Mouse (Mus musculus) heart, postnatal 0 days (tissue): ENCODE data around the gene Naa60. TPM values are rescaled to one million over a fixed set of nuclear protein-coding genes. Genes with fewer than 3 reads are reported as not detected.

Source experiments
- ATAC-seq: fragments of 200-750 bp; cut with Nextera tagmentation; 2 replicates; pipeline ENCODE4 v1.8.0; 2017; ENCODE audit warnings: low read depth, moderate number of reproducible peaks, moderate library complexity; ENCODE audit not compliant: insufficient read depth
- DNase-seq: peaks from one replicate; pipeline ENCODE4 v3.0.0-alpha.2; 2016; ENCODE audit warnings: low spot score
- H3K27ac ChIP-seq: fragments of 300-500 bp; sonication (generic); 2 replicates; pipeline ENCODE4 v1.5.1; 2014; ENCODE audit warnings: low read depth, mild to moderate bottlenecking
- H3K27me3 ChIP-seq: fragments of 300-500 bp; sonication (generic); 2 replicates; pipeline ENCODE4 v1.6.1; 2014; ENCODE audit warnings: low read length, mixed read lengths; ENCODE audit not compliant: control insufficient read depth, insufficient read depth
- H3K36me3 ChIP-seq: fragments of 300-500 bp; sonication (generic); replicated peaks from 2 replicates; pipeline ENCODE4 v1.6.1; 2014; ENCODE audit warnings: low read length, mixed read lengths; ENCODE audit not compliant: control insufficient read depth, insufficient read depth
- H3K4me1 ChIP-seq: fragments of 300-500 bp; sonication (generic); 2 replicates; pipeline ENCODE4 v1.6.1; 2014; ENCODE audit warnings: antibody characterized with exemption; ENCODE audit not compliant: control insufficient read depth, insufficient read depth
- H3K4me2 ChIP-seq: fragments of 300-500 bp; sonication (generic); 2 replicates; pipeline ENCODE4 v1.6.1; 2014; ENCODE audit warnings: low read depth, mild to moderate bottlenecking, low read length, moderate library complexity
- H3K4me3 ChIP-seq: fragments of 300-500 bp; sonication (generic); 2 replicates; pipeline ENCODE4 v1.5.1; 2014; ENCODE audit warnings: low read depth, low read length
- H3K9ac ChIP-seq: fragments of 300-500 bp; sonication (generic); replicated peaks from 2 replicates; pipeline ENCODE4 v1.6.1; 2014; ENCODE audit warnings: low read depth, low read length, mixed read lengths
- H3K9me3 ChIP-seq: fragments of 300-500 bp; sonication (generic); replicated peaks from 2 replicates; pipeline ENCODE4 v1.6.1; 2016; ENCODE audit warnings: low read length; ENCODE audit not compliant: control insufficient read depth
- CTCF ChIP-seq: IDR thresholded peaks from 2 replicates; pipeline ENCODE4 v1.5.1; 2016; ENCODE audit warnings: antibody characterized with exemption, control low read depth, low read depth
- EP300 ChIP-seq: IDR thresholded peaks from 2 replicates; pipeline ENCODE4 v1.6.1; 2016; ENCODE audit warnings: antibody characterized with exemption, low read depth
- WGBS: fragments of 180-500 bp; shearing (Covaris S2); extraction: QIAGEN DNeasy Blood & Tissue Kit; methylation state at CpG from one replicate; pipeline ENCODE4 v1.1.7; 2014; 5-methylcytosine and 5-hydroxymethylcytosine counted together
- microRNA-seq: library from miRNA; unstranded; fragments of <30 nt; microRNA quantifications from one replicate; pipeline ENCODE4, GENCODE M21; 2016
- polyA plus RNA-seq: library from polyadenylated mRNA; unstranded; fragments of >200 nt; fragmentation: Nextera tagmentation; extraction: Ambion mirVana; gene quantifications from 2 replicates; pipeline ENCODE4 v1.2.1, GENCODE M21; 2015
- total RNA-seq: library from RNA; depleted of rRNA; stranded (reverse); fragments of >200 nt; gene quantifications from 2 replicates; pipeline ENCODE4 v1.2.3, GENCODE M21; 2014; ENCODE audit warnings: low replicate concordance; rRNA removed

Naa60 gene
- total and polyA plus RNA-seq, 2 experiments from 2014 or later: 23.6 to 32.2 TPM

DNA sequence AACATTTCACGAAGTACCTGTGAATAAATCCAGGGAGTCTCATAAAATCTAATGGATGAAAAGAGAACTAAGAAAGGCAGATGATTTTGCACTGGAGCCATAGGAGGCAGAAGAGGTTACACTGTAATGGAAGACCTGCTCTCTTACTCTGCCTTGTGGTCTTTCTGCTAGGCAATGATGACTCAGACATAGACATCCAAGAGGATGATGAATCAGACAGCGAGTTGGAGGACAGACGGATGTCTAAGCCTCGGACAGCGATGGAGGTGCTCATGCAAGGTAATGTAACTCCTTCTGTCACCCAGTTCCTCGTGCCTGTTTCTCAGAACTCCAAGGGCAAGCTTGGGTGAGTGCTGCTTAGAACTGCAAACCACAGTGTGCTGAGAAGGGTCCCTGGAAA, 61.4 kb downstream of the Naa60 start:
- Histone ChIP-seq H3K4me2 (no peak overlapping the region), H3K27me3 (no peaks in the 10 kb centered on the region), H3K9me3 (no peaks in the 10 kb centered on the region), H3K27ac (no peak overlapping the region), H3K4me3 (no peak overlapping the region), H3K36me3 (peaks cover 65% of the 10 kb centered on the region), H3K9ac (no peak overlapping the region), H3K4me1 (no peaks in the 10 kb centered on the region)
- DNase-seq (no peak), ATAC-seq (no peak)
- 87% methylated on average over 6 of the region's 6 CpGs for WGBS
- TF ChIP-seq EP300 (no peak), CTCF (no peak)

DNA sequence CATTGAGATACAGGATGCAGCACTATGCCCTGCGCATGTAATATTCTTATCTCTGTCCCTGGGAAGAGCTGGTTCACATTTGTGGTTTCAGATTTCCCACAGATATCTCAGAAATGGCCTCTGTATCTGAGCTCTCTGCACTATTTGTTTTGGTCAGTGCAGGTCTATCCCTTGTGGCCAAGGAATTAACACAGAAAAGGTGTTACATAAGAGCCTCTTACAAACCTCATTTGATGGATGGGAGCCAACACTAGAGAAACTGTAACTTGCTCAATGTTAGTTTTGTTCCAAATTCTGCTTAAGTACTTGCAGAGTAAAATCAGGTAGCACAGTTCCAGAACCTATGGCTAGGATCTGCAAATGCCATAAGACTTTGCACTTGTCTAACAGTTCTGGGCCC, 61.9 kb downstream of the Naa60 start:
- TF ChIP-seq EP300 (no peak), CTCF (no peak)
- DNase-seq: no peak
- Histone ChIP-seq H3K4me3 (no peak overlapping the region), H3K27ac (no peak overlapping the region), H3K4me1 (no peaks in the 10 kb centered on the region), H3K27me3 (no peaks in the 10 kb centered on the region), H3K4me2 (no peak overlapping the region), H3K9me3 (no peaks in the 10 kb centered on the region), H3K36me3 (peaks cover 68% of the 10 kb centered on the region), H3K9ac (no peak overlapping the region)
- no peak for ATAC-seq
- 88% methylated on average over 1 of the region's 1 CpGs for WGBS

DNA sequence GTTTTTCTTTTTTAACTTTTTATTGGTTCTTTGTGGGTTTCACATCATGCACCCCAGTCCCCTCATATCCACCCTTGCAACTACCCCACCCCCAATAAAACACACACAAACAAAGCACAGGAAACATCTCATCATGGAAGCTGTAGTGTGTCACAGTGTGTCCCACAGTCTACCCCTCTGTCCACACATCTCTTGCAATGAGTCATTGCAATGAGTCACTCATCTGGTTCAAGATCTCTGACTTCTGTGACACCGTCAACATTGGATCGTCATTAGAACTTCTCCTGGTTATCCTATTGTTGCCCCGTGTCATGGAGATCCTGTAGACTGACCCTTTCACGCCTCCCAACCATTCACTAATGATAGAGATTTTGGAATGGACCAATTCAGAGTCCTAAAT, 62.5 kb downstream of the Naa60 start:
- Histone ChIP-seq H3K4me2 (no peak overlapping the region), H3K9me3 (no peaks in the 10 kb centered on the region), H3K4me3 (no peak overlapping the region), H3K36me3 (peaks cover 62% of the 10 kb centered on the region), H3K27me3 (no peaks in the 10 kb centered on the region), H3K27ac (no peak overlapping the region), H3K9ac (no peak overlapping the region), H3K4me1 (no peaks in the 10 kb centered on the region)
- no peak for TF ChIP-seq CTCF
- no peak for TF ChIP-seq EP300
- DNase-seq (no peak), ATAC-seq (no peak)
- WGBS: 77% methylated on average over 4 of the region's 4 CpGs

DNA sequence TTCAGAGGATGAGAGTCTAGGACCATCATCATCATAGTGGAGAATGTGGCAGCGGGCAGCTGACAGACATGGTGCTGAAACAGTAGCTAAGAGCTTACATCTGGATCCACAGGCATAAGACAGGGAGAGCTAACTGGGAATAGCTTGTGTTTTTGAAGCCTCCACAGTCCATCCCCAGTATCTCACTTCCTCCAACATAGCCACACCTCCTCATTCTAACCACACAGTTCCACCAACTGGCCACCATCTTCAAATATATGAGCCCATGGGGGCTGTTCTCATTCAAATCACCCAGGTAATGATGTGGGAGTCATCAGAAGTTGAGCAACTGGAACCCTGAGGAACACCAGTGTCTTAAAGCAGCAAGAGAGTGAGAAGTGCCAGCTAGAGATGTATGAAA, 79.0 kb downstream of the Naa60 start:
- H3K9me3 ChIP-seq: no peaks in the 10 kb centered on the region
- no peak overlapping the region for H3K9ac ChIP-seq
- H3K27me3 ChIP-seq: no peaks in the 10 kb centered on the region
- no peak for TF ChIP-seq EP300
- TF ChIP-seq CTCF: no peak
- 73% methylated on average over 1 of the region's 1 CpGs for WGBS
- no peak overlapping the region for H3K4me3 ChIP-seq
- no peak overlapping the region for H3K4me2 ChIP-seq
- no peak for DNase-seq
- no peak for ATAC-seq
- no peaks in the 10 kb centered on the region for H3K4me1 ChIP-seq
- H3K36me3 ChIP-seq: no peaks in the 10 kb centered on the region
- H3K27ac ChIP-seq: no peak overlapping the region

Small RNA genes within 50 kb of the gene (microRNA-seq; reads per million reads assigned to microRNA genes)
- not detected for gene Gm23493

Other genes starting within 250 kb of the Naa60 start
- not detected in 2 replicates for gene Mefv, start 154.3 kb upstream of the Naa60 start, total RNA-seq
- gene Mefv, start 154.3 kb upstream of the Naa60 start, polyA plus RNA-seq: 0.04 and 0.05 TPM in 2 replicates
- gene Zfp263, start 128.3 kb upstream of the Naa60 start, total RNA-seq: 11.1 and 12.6 TPM in 2 replicates
- 15.8 and 17.1 TPM in 2 replicates for gene Zfp263, start 128.3 kb upstream of the Naa60 start, polyA plus RNA-seq
- not detected in 2 replicates for gene Olfr15, start 41.5 kb upstream of the Naa60 start, total RNA-seq
- not detected in 2 replicates for gene Olfr15, start 41.5 kb upstream of the Naa60 start, polyA plus RNA-seq
- gene Zfp174, start 25.1 kb upstream of the Naa60 start, total RNA-seq: 0.69 and 0.93 TPM in 2 replicates
- gene Zfp174, start 25.1 kb upstream of the Naa60 start, polyA plus RNA-seq: 0.71 and 0.72 TPM in 2 replicates
- gene Zfp597, start 12.2 kb downstream of the Naa60 start, total RNA-seq: 7.4 and 9.2 TPM in 2 replicates
- 3.3 and 4.3 TPM in 2 replicates for gene Zfp597, start 12.2 kb downstream of the Naa60 start, polyA plus RNA-seq
- gene Gm20695, start 12.3 kb downstream of the Naa60 start, total RNA-seq: not detected in 2 replicates
- gene Gm20695, start 12.3 kb downstream of the Naa60 start, polyA plus RNA-seq: 0.93 and 1.2 TPM in 2 replicates
- gene 1700037C18Rik, start 36.3 kb downstream of the Naa60 start, total RNA-seq: 3.2 and 4.0 TPM in 2 replicates
- gene 1700037C18Rik, start 36.3 kb downstream of the Naa60 start, polyA plus RNA-seq: 9.2 and 10.0 TPM in 2 replicates
- 5.6 and 18.4 TPM in 2 replicates for gene Cluap1, start 36.4 kb downstream of the Naa60 start, total RNA-seq
- 14.9 and 16.2 TPM in 2 replicates for gene Cluap1, start 36.4 kb downstream of the Naa60 start, polyA plus RNA-seq
- gene Nlrc3, start 104.3 kb downstream of the Naa60 start, total RNA-seq: 0.15 and 0.35 TPM in 2 replicates
- 1.2 TPM in 2 replicates for gene Nlrc3, start 104.3 kb downstream of the Naa60 start, polyA plus RNA-seq
- 4.4 and 5.4 TPM in 2 replicates for gene Slx4, start 131.4 kb downstream of the Naa60 start, total RNA-seq
- gene Slx4, start 131.4 kb downstream of the Naa60 start, polyA plus RNA-seq: 3.0 and 3.2 TPM in 2 replicates
- not detected in 2 replicates for gene Dnase1, start 164.6 kb downstream of the Naa60 start, total RNA-seq
- gene Dnase1, start 164.6 kb downstream of the Naa60 start, polyA plus RNA-seq: 0.82 and 1.3 TPM in 2 replicates
- gene Trap1, start 205.5 kb downstream of the Naa60 start, total RNA-seq: 109 and 135 TPM in 2 replicates
- gene Trap1, start 205.5 kb downstream of the Naa60 start, polyA plus RNA-seq: 117 and 121 TPM in 2 replicates